Mouse (Mus musculus) heart, adult 2 months (tissue): ENCODE data around the gene Wwc2.

ENCODE experiments used
- CTCF ChIP-seq: fragments of 200-600 bp; IDR thresholded peaks from 2 replicates; pipeline ENCODE4 v1.8.1; 2022; ENCODE audit warnings: antibody characterized with exemption, mild to moderate bottlenecking, moderate library complexity
- EP300 ChIP-seq: fragments of 200-500 bp; IDR thresholded peaks from 2 replicates; pipeline ENCODE4 v1.6.1; 2011; ENCODE audit warnings: low read depth, low read length, control low read depth; ENCODE audit not compliant: insufficient read depth

- TF ChIP-seq CTCF, result no peak
- no peak for TF ChIP-seq EP300
These were observed 61.1 kb downstream of the Wwc2 start for GRCm38 (mm10) chr8:47929615-47930014.
